Mouse (Mus musculus): Measurements from ENCODE around the gene Fam20a.

- TF ChIP-seq CTCF (IDR thresholded peaks at IDR 0.05; ENCODE audit: control insufficient read depth, insufficient read depth, low read length) (no peak), POLR2A (IDR thresholded peaks at IDR 0.05; ENCODE audit: borderline replicate concordance, control insufficient read depth, low read depth, low read length) (no peak)
Measured at GRCm38 (mm10) chr11:109678291-109678690, 43.8 kb downstream of the Fam20a start.
